Mouse (Mus musculus): ENCODE measurements at regions not wholly inside any gene's neighbourhood (a gene's known extent, or its start where the extent isn't known, plus 50 kb on each side); places are given as distances from the start of the nearest gene placed in this dataset.

GRCm38 (mm10) chr9:27477079-27477687, 80.6 kb downstream of the Spata19 start:
- peak; percentile 55 for ATAC-seq
- H3K9ac ChIP-seq: no peak overlapping the region
- no peaks in the 10 kb centered on the region for H3K27me3 ChIP-seq (ENCODE audit: insufficient read depth, low read length)
- TF ChIP-seq CTCF (IDR thresholded peaks at IDR 0.05; ENCODE audit: low read depth): no peak
- H3K9me3 ChIP-seq (ENCODE audit: low read length): no peaks in the 10 kb centered on the region
- 44% methylated on average over 4 of the region's 4 CpGs for WGBS
- no peak overlapping the region for H3K27ac ChIP-seq (ENCODE audit: low read depth, low read length)
- H3K4me1 ChIP-seq (ENCODE audit: insufficient read depth): peaks cover 10% of the 10 kb centered on the region; the same call in 1 of the 2 replicates
- peak; percentile 55 for DNase-seq
- no peak overlapping the region for H3K4me2 ChIP-seq (ENCODE audit: low read depth)
- no peaks in the 10 kb centered on the region for H3K36me3 ChIP-seq (ENCODE audit: insufficient read depth)
- no peak overlapping the region for H3K4me3 ChIP-seq (ENCODE audit: low read depth, low read length)

GRCm38 (mm10) chr9:27478346-27478745, 81.7 kb downstream of the Spata19 start:
- H3K27me3 ChIP-seq (ENCODE audit: insufficient read depth, low read length): no peaks in the 10 kb centered on the region
- no peak for ATAC-seq
- TF ChIP-seq CTCF (IDR thresholded peaks at IDR 0.05; ENCODE audit: low read depth): no peak
- no peaks in the 10 kb centered on the region for H3K9me3 ChIP-seq (ENCODE audit: low read length)
- peaks cover 10% of the 10 kb centered on the region; the same call in 1 of the 2 replicates for H3K4me1 ChIP-seq (ENCODE audit: insufficient read depth)
- no peak overlapping the region for H3K9ac ChIP-seq
- no peak overlapping the region for H3K4me3 ChIP-seq (ENCODE audit: low read depth, low read length)
- WGBS: 96% methylated on average over 3 of the region's 3 CpGs
- no peak overlapping the region for H3K4me2 ChIP-seq (ENCODE audit: low read depth)
- H3K36me3 ChIP-seq (ENCODE audit: insufficient read depth): no peaks in the 10 kb centered on the region
- H3K27ac ChIP-seq (ENCODE audit: low read depth, low read length): no peak overlapping the region
- no peak for DNase-seq

- Histone ChIP-seq H3K27ac (ENCODE audit: low read depth, low read length) (no peak overlapping the region), H3K9ac (no peak overlapping the region), H3K27me3 (ENCODE audit: insufficient read depth, low read length) (no peaks in the 10 kb centered on the region), H3K36me3 (ENCODE audit: insufficient read depth) (no peaks in the 10 kb centered on the region), H3K4me2 (ENCODE audit: low read depth) (no peak overlapping the region), H3K4me3 (ENCODE audit: low read depth, low read length) (no peak overlapping the region), H3K9me3 (ENCODE audit: low read length) (no peaks in the 10 kb centered on the region), H3K4me1 (ENCODE audit: insufficient read depth) (no peaks in the 10 kb centered on the region)
- ATAC-seq (peak; percentile 47; the same call in 1 of the 2 replicates), DNase-seq (peak; percentile 34)
- no peak for TF ChIP-seq CTCF (IDR thresholded peaks at IDR 0.05; ENCODE audit: low read depth)
- 40% methylated on average over 6 of the region's 6 CpGs for WGBS
Measured at GRCm38 (mm10) chr9:27501816-27502215, 105.2 kb downstream of the Spata19 start.

GRCm38 (mm10) chr9:27509157-27509556, 112.6 kb downstream of the Spata19 start:
- Histone ChIP-seq H3K27ac (ENCODE audit: low read depth, low read length) (peak overlapping the region; percentile 42; the same call in 1 of the 2 replicates), H3K9me3 (ENCODE audit: low read length) (no peaks in the 10 kb centered on the region), H3K27me3 (ENCODE audit: insufficient read depth, low read length) (no peaks in the 10 kb centered on the region), H3K4me3 (ENCODE audit: low read depth, low read length) (no peak overlapping the region), H3K36me3 (ENCODE audit: insufficient read depth) (no peaks in the 10 kb centered on the region), H3K4me2 (ENCODE audit: low read depth) (no peak overlapping the region), H3K4me1 (ENCODE audit: insufficient read depth) (no peaks in the 10 kb centered on the region), H3K9ac (no peak overlapping the region)
- peak; percentile 76 for ATAC-seq
- no peak for TF ChIP-seq CTCF (IDR thresholded peaks at IDR 0.05; ENCODE audit: low read depth)
- 20% methylated on average over 5 of the region's 5 CpGs for WGBS
- peak; percentile 74 for DNase-seq

- H3K9ac ChIP-seq: no peak overlapping the region
- no peak overlapping the region for H3K4me3 ChIP-seq (ENCODE audit: low read depth, low read length)
- 80% methylated on average over 9 of the region's 9 CpGs for WGBS
- H3K36me3 ChIP-seq (ENCODE audit: insufficient read depth): no peaks in the 10 kb centered on the region
- no peak overlapping the region for H3K27ac ChIP-seq (ENCODE audit: low read depth, low read length)
- no peak for ATAC-seq
- no peak for TF ChIP-seq CTCF (IDR thresholded peaks at IDR 0.05; ENCODE audit: low read depth)
- DNase-seq: no peak
- no peak overlapping the region for H3K4me2 ChIP-seq (ENCODE audit: low read depth)
- H3K9me3 ChIP-seq (ENCODE audit: low read length): no peaks in the 10 kb centered on the region
- no peaks in the 10 kb centered on the region for H3K4me1 ChIP-seq (ENCODE audit: insufficient read depth)
- no peaks in the 10 kb centered on the region for H3K27me3 ChIP-seq (ENCODE audit: insufficient read depth, low read length)
Measured at GRCm38 (mm10) chr9:27509711-27510110, 113.1 kb downstream of the Spata19 start.

GRCm38 (mm10) chr9:27511161-27511560, 114.6 kb downstream of the Spata19 start:
- H3K27ac ChIP-seq (ENCODE audit: low read depth, low read length): no peak overlapping the region
- no peaks in the 10 kb centered on the region for H3K36me3 ChIP-seq (ENCODE audit: insufficient read depth)
- WGBS: 83% methylated on average over 2 of the region's 2 CpGs
- H3K27me3 ChIP-seq (ENCODE audit: insufficient read depth, low read length): no peaks in the 10 kb centered on the region
- no peak for TF ChIP-seq CTCF (IDR thresholded peaks at IDR 0.05; ENCODE audit: low read depth)
- H3K9ac ChIP-seq: no peak overlapping the region
- H3K4me1 ChIP-seq (ENCODE audit: insufficient read depth): no peaks in the 10 kb centered on the region
- ATAC-seq: no peak
- no peak overlapping the region for H3K4me3 ChIP-seq (ENCODE audit: low read depth, low read length)
- DNase-seq: no peak
- H3K9me3 ChIP-seq (ENCODE audit: low read length): no peaks in the 10 kb centered on the region
- no peak overlapping the region for H3K4me2 ChIP-seq (ENCODE audit: low read depth)

GRCm38 (mm10) chr9:27515427-27516110, 119.0 kb downstream of the Spata19 start:
- DNase-seq (peak; percentile 73), ATAC-seq (peak; percentile 82)
- TF ChIP-seq CTCF (IDR thresholded peaks at IDR 0.05; ENCODE audit: low read depth): no peak
- Histone ChIP-seq H3K27ac (ENCODE audit: low read depth, low read length) (peak overlapping the region; percentile 58), H3K9ac (no peak overlapping the region), H3K9me3 (ENCODE audit: low read length) (no peaks in the 10 kb centered on the region), H3K4me1 (ENCODE audit: insufficient read depth) (no peaks in the 10 kb centered on the region), H3K27me3 (ENCODE audit: insufficient read depth, low read length) (no peaks in the 10 kb centered on the region), H3K4me2 (ENCODE audit: low read depth) (no peak overlapping the region), H3K4me3 (ENCODE audit: low read depth, low read length) (no peak overlapping the region), H3K36me3 (ENCODE audit: insufficient read depth) (no peaks in the 10 kb centered on the region)
- WGBS: 74% methylated on average over 4 of the region's 4 CpGs

Measured in forebrain, postnatal 0 days (tissue).